Mouse (Mus musculus): ENCODE results near the gene Zfp933.

GRCm38 (mm10) chr4:147886158-147886557 lies 38.0 kb upstream of the Zfp933 start:
- TF ChIP-seq CTCF (IDR thresholded peaks at IDR 0.05; ENCODE audit: extremely low read depth, insufficient read depth, low read length) = no peak
- no peak for TF ChIP-seq POLR2A (IDR thresholded peaks at IDR 0.05; ENCODE audit: extremely low read depth, insufficient read depth, low read length)
